Mouse (Mus musculus): ENCODE measurements around the gene Olfr462. TPM values are rescaled to one million over a fixed set of nuclear protein-coding genes. Genes with fewer than 3 reads are reported as not detected.

The Olfr462 gene
- polyA plus RNA-seq, 1 experiment from 2014 or later, result not detected

GRCm38 (mm10) chr11:87841436-87841835 is 50.6 kb downstream of the Olfr462 start:
- no peak overlapping the region for H3K4me2 ChIP-seq
- ATAC-seq (ENCODE audit: low FRiP score), result no peak
- H3K27me3 ChIP-seq, result peaks cover 6% of the 10 kb centered on the region; the same call in 1 of the 2 replicates
- no peaks in the 10 kb centered on the region for H3K36me3 ChIP-seq (replicated peaks)
- H3K4me1 ChIP-seq, result no peaks in the 10 kb centered on the region
- WGBS, result 93% methylated on average over 3 of the region's 3 CpGs
- no peak overlapping the region for H3K4me3 ChIP-seq (replicated peaks)
- H3K9ac ChIP-seq, result no peak overlapping the region
- no peak overlapping the region for H3K27ac ChIP-seq
- no peaks in the 10 kb centered on the region for H3K9me3 ChIP-seq

DNA sequence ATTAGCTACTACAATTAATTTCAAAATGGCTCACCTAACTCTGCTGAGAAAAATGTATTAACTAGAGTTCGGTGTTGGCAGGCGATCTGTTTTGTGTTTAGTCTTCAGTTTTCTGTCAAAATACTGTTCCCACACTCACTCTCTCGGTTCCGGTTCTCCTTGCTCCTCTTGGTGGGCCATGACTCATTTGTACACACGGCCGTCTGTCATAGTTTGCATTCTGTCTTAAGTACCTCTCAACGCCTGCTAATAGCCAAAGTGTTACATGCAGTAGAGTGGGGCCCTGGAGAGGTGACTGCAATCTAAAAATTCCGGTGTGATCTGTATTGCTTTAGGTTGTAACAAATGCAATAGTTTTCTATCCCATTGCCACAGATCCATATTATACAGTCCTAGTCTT is 51.4 kb downstream of the Olfr462 start:
- H3K9ac ChIP-seq, result no peak overlapping the region

More for the DNA sequence above, 51.4 kb downstream of the Olfr462 start:
- Histone ChIP-seq H3K4me1 (no peaks in the 10 kb centered on the region), H3K27ac (no peak overlapping the region), H3K36me3 (replicated peaks) (no peaks in the 10 kb centered on the region), H3K4me3 (replicated peaks) (no peak overlapping the region), H3K9me3 (no peaks in the 10 kb centered on the region), H3K27me3 (peaks cover 6% of the 10 kb centered on the region; the same call in 1 of the 2 replicates), H3K4me2 (no peak overlapping the region)
- WGBS, result 83% methylated on average over 8 of the region's 8 CpGs
- no peak for ATAC-seq (ENCODE audit: low FRiP score)

Other genes with a start within 250 kb of the Olfr462 start
- 1.4 and 1.8 TPM in 2 replicates for gene Rnf43, start 229.5 kb downstream of the Olfr462 start, polyA plus RNA-seq (2016; fragmentation: Nextera tagmentation; extraction: Ambion mirVana)
- 118 and 137 TPM in 2 replicates for gene Supt4a, start 154.7 kb downstream of the Olfr462 start, polyA plus RNA-seq (2016; fragmentation: Nextera tagmentation; extraction: Ambion mirVana)
- gene Tspoap1, start 131.7 kb downstream of the Olfr462 start, polyA plus RNA-seq (2016; fragmentation: Nextera tagmentation; extraction: Ambion mirVana), result 33.0 and 35.1 TPM in 2 replicates
- gene Mpo, start 98.7 kb downstream of the Olfr462 start, polyA plus RNA-seq (2016; fragmentation: Nextera tagmentation; extraction: Ambion mirVana), result 0.92 and 1.1 TPM in 2 replicates
- 0.19 and 0.33 TPM in 2 replicates for gene Lpo, start 64.0 kb downstream of the Olfr462 start, polyA plus RNA-seq (2016; fragmentation: Nextera tagmentation; extraction: Ambion mirVana)
- gene Mks1, start 39.1 kb downstream of the Olfr462 start, polyA plus RNA-seq (2016; fragmentation: Nextera tagmentation; extraction: Ambion mirVana), result 16.0 and 19.6 TPM in 2 replicates
- gene Epx, start 16.7 kb downstream of the Olfr462 start, polyA plus RNA-seq (2016; fragmentation: Nextera tagmentation; extraction: Ambion mirVana), result 0.14 and 0.20 TPM in 2 replicates
- gene Olfr463, start 5.1 kb upstream of the Olfr462 start, polyA plus RNA-seq (2016; fragmentation: Nextera tagmentation; extraction: Ambion mirVana), result not detected in 2 replicates
- gene Olfr464, start 28.7 kb upstream of the Olfr462 start, polyA plus RNA-seq (2016; fragmentation: Nextera tagmentation; extraction: Ambion mirVana), result not detected in 2 replicates
- gene Dynll2, start 95.3 kb upstream of the Olfr462 start, polyA plus RNA-seq (2016; fragmentation: Nextera tagmentation; extraction: Ambion mirVana), result 34.7 and 36.2 TPM in 2 replicates
- 564 and 577 TPM in 2 replicates for gene Srsf1, start 155.1 kb upstream of the Olfr462 start, polyA plus RNA-seq (2016; fragmentation: Nextera tagmentation; extraction: Ambion mirVana)
- gene Vezf1, start 176.0 kb upstream of the Olfr462 start, polyA plus RNA-seq (2016; fragmentation: Nextera tagmentation; extraction: Ambion mirVana), result 84.8 and 91.5 TPM in 2 replicates
- gene Cuedc1, start 205.8 kb upstream of the Olfr462 start, polyA plus RNA-seq (2016; fragmentation: Nextera tagmentation; extraction: Ambion mirVana), result 41.1 and 42.5 TPM in 2 replicates

Data from forebrain, embryonic 12.5 days (tissue).